Mouse (Mus musculus) erythroblast, embryonic 14.5 days (primary cell): ENCODE data around the gene Plekha7.

Experiments used
- GATA1 ChIP-seq: IDR thresholded peaks from 2 replicates; pipeline ENCODE4 v1.6.1; 2012; ENCODE audit warnings: low read length, inconsistent platforms, mixed read lengths
- TAL1 ChIP-seq: IDR thresholded peaks from 3 replicates; pipeline ENCODE4 v1.6.1; 2012; ENCODE audit warnings: low read length, inconsistent platforms, mixed read lengths

DNA sequence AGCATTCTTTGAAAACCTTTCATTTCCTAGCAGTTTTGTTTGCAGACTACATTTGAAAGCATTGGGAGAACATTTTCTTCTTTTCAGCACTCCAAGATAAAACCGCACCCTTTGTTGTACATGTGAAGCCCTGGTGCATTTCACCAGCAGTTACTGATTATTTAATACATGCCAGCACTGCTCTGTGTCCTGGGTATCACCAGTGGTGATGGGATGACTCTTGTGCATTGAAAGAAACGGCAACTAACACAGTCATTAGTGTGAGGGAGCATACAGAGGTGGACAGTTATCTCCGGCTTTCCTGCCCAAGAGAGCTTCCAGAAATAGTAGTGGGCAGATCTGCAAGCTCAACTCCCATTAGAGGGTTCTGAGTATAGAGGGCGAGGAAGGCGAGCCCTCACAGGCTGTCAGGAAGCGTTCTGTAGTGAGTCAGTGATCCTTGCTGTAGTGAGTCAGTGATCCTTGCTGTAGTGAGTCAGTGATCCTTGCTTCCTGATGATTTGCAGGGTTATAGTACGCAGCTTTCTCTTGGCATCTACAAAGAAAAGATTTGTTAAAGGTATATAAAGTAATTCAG lies 208.1 kb downstream of the Plekha7 start:
- TF ChIP-seq GATA1 (no peak), TAL1 (no peak)
